Mouse (Mus musculus) kidney, adult 11 months (tissue): ENCODE results near the gene Ajuba.

Experiments
- DNase-seq: peaks from one replicate; pipeline ENCODE4 v3.0.0; 2022

Ajuba gene

GRCm38 (mm10) chr14:54591056-54591455, 13.7 kb upstream of the Ajuba start:
- DNase-seq, result no peak

- no peak for DNase-seq
These were observed 6.5 kb upstream of the Ajuba start for GRCm38 (mm10) chr14:54583681-54584338.

GRCm38 (mm10) chr14:54582536-54582935, 5.2 kb upstream of the Ajuba start:
- DNase-seq, result no peak

GRCm38 (mm10) chr14:54579638-54580037, 2.3 kb upstream of the Ajuba start:
- DNase-seq, result no peak

- no peak for DNase-seq
These were observed 705 bp upstream of the Ajuba start for GRCm38 (mm10) chr14:54578063-54578462.

GRCm38 (mm10) chr14:54576241-54577088, 893 bp downstream of the Ajuba start:
- peak; percentile 44 for DNase-seq

- peak; percentile 86 for DNase-seq
These were observed 1.7 kb downstream of the Ajuba start for GRCm38 (mm10) chr14:54575631-54576030.

- no peak for DNase-seq
These were observed 2.3 kb downstream of the Ajuba start for GRCm38 (mm10) chr14:54575031-54575430.

GRCm38 (mm10) chr14:54574253-54574652, 3.1 kb downstream of the Ajuba start:
- DNase-seq, result no peak

- peak; percentile 87 for DNase-seq
These were observed 4.3 kb downstream of the Ajuba start for GRCm38 (mm10) chr14:54572790-54573736.

GRCm38 (mm10) chr14:54572122-54572521, 5.2 kb downstream of the Ajuba start:
- DNase-seq, result no peak

GRCm38 (mm10) chr14:54569451-54570392, 7.6 kb downstream of the Ajuba start:
- DNase-seq, result no peak

GRCm38 (mm10) chr14:54568694-54569414, 8.5 kb downstream of the Ajuba start:
- DNase-seq, result peak; percentile 68

GRCm38 (mm10) chr14:54560527-54561242, 16.7 kb downstream of the Ajuba start:
- no peak for DNase-seq

GRCm38 (mm10) chr14:54557330-54557729, 20.0 kb downstream of the Ajuba start:
- DNase-seq, result no peak

- DNase-seq, result peak; percentile 87
These were observed 23.2 kb downstream of the Ajuba start, which contains the start of gene Haus4 for GRCm38 (mm10) chr14:54553975-54554769. Gene Haus4 (minus strand): TSS chr14:54554616.

GRCm38 (mm10) chr14:54553454-54553974, 23.8 kb downstream of the Ajuba start:
- DNase-seq, result no peak

- DNase-seq, result no peak
These were observed 32.7 kb downstream of the Ajuba start for GRCm38 (mm10) chr14:54544703-54545102.

GRCm38 (mm10) chr14:54540771-54541170, 36.6 kb downstream of the Ajuba start:
- no peak for DNase-seq
